Mouse (Mus musculus): Measurements from ENCODE around the gene Gm36028. TPM values are rescaled to one million over a fixed set of nuclear protein-coding genes. Genes with fewer than 3 reads are reported as not detected.

The Gm36028 gene
- polyA plus RNA-seq, 1 experiment from 2014 or later = 0.26 TPM

DNA sequence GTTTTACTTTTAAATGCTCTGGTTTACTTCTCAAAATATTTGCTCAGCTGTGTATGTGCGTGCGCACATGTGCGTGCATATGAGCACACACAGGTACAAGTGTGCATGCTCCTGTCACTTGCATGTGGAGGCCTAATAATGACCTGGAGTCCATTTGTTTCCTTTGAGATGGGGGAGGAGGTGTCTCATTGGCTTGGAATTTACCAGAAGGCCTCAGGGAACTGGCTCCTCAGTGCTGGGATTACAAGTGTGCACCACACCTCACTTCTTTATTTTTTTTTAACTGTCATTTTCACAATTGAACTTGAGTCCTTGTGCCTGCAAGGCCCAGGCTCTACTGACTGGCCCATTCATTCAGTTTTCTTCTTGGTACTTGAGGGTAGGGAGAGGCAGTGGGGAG is 16.5 kb upstream of the Gm36028 start:
- Histone ChIP-seq H3K4me2 (replicated peaks) (no peak overlapping the region), H3K36me3 (peaks cover 47% of the 10 kb centered on the region), H3K27me3 (no peaks in the 10 kb centered on the region), H3K4me3 (no peak overlapping the region), H3K9me3 (replicated peaks) (no peaks in the 10 kb centered on the region), H3K9ac (no peak overlapping the region), H3K27ac (no peak overlapping the region), H3K4me1 (peaks cover 7% of the 10 kb centered on the region)
- WGBS = 98% methylated on average over 3 of the region's 3 CpGs
- ATAC-seq (ENCODE audit: low FRiP score) = no peak

DNA sequence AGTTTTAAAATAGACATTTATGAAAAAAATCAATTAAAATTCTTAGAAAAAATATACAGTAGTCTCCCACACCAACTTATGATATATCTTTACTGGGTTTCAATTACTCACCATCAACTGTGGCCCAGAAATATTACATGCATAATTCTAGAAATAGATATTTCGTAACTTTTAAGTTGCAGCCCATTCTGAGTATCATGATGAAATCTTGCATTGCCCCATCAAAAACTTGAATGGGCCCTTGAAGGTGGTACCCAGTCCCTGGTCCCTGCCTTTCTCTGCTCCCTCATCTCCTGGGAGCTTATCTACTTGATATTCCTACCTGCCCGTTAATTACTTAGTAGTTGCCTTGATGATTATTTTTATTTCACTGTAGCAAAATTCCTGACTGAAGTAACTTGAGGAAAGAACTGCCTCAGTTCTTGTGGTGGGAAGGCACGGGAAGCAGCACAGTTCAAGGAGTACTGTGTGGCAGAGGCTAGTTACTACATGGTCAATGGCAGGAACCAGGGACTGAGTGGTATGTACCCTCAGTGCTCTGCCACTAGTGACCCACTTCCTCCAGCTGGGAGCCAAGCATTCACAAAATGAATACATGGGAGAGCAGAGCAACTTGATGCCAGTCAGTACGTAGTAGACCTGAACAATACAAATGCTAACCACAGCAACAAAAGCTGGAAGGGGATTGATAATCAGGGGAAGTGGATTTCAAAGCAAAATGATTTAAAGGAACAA is 13.7 kb upstream of the Gm36028 start:
- no peak for ATAC-seq (ENCODE audit: low FRiP score)
- Histone ChIP-seq H3K4me2 (replicated peaks) (no peak overlapping the region), H3K36me3 (peaks cover 21% of the 10 kb centered on the region), H3K9me3 (replicated peaks) (no peaks in the 10 kb centered on the region), H3K4me1 (peaks cover 26% of the 10 kb centered on the region), H3K9ac (no peak overlapping the region), H3K27ac (no peak overlapping the region), H3K27me3 (no peaks in the 10 kb centered on the region), H3K4me3 (no peak overlapping the region)
- WGBS = 85% methylated on average over 4 of the region's 4 CpGs

DNA sequence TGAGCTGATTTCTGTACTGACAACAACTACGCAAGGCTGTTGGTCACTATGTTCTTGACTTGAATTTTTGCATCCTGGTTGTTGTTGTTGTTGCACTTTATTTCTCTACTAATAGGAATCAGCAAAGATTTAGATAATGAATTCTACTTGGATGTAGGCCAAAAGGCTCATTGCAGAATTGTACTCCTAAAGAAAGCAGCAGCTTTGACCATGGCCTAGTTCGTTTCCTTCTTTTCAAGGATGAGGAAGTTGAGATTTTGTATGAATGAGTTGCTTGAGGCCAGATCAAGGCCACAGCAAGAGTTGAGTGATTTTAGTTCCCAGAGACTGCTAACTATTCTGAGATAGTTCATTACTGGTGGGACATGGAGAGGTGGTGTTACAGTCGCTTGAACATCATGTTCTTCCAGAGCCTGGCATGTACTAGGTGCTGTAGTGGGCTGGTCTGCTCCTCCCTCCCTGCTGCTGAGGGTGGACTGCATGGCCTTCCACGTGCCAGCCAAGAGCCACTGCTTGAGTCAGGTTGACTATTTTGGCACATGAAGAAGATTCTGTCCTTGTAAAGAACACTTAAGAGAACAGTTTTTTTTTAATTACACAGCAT is 10.3 kb upstream of the Gm36028 start:
- H3K4me3 ChIP-seq = no peak overlapping the region
- H3K36me3 ChIP-seq = no peaks in the 10 kb centered on the region
- no peak overlapping the region for H3K27ac ChIP-seq
- peak overlapping the region; percentile 66 for H3K4me2 ChIP-seq (replicated peaks)
- ATAC-seq (ENCODE audit: low FRiP score) = no peak
- peaks cover 28% of the 10 kb centered on the region for H3K4me1 ChIP-seq
- H3K27me3 ChIP-seq = no peaks in the 10 kb centered on the region
- 88% methylated on average over 4 of the region's 4 CpGs for WGBS
- no peak overlapping the region for H3K9ac ChIP-seq
- H3K9me3 ChIP-seq (replicated peaks) = no peaks in the 10 kb centered on the region

DNA sequence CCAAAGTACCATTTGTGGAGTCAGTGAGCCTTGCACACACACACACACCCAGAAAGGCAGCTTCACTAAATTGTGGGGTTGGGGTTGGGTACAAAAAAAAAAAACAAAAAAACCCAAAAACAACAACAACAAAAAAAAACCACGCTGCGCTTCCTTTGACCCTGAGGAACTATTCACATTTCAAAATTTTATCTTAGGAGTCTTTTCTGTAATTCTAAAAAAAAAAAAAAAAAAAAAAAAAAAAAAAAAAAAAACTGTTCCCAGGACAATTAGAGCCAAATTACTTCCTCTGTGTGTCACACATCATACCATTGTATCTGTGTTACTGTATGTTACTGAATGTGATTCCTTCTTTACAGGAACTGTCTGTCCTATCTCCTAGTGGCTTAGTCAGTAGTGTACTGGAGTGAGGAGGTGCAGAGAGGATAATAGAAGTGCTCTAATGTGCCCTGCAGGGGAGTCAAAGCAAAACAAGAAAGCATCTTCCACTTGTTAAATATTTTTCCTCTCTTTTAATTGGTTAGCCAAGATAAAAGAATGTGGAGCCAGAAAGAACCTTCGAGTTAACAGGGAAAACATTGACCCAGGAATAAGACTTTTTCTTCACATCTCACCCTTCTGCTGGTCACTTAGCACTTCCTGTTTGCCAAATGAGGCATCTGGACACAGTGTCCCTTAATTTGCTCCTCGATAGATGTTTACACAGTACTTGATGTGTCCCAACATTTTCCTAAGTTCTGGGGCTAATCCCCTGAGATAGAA is 8.7 kb upstream of the Gm36028 start:
- H3K4me2 ChIP-seq (replicated peaks) = peak overlapping the region; percentile 66
- H3K4me3 ChIP-seq = peak overlapping the region; percentile 97
- WGBS = 33% methylated on average over 4 of the region's 4 CpGs
- H3K27ac ChIP-seq = peak overlapping the region; percentile 100
- H3K4me1 ChIP-seq = peaks cover 25% of the 10 kb centered on the region
- no peaks in the 10 kb centered on the region for H3K27me3 ChIP-seq
- no peak for ATAC-seq (ENCODE audit: low FRiP score)
- no peaks in the 10 kb centered on the region for H3K9me3 ChIP-seq (replicated peaks)
- no peaks in the 10 kb centered on the region for H3K36me3 ChIP-seq
- H3K9ac ChIP-seq = peak overlapping the region; percentile 99

DNA sequence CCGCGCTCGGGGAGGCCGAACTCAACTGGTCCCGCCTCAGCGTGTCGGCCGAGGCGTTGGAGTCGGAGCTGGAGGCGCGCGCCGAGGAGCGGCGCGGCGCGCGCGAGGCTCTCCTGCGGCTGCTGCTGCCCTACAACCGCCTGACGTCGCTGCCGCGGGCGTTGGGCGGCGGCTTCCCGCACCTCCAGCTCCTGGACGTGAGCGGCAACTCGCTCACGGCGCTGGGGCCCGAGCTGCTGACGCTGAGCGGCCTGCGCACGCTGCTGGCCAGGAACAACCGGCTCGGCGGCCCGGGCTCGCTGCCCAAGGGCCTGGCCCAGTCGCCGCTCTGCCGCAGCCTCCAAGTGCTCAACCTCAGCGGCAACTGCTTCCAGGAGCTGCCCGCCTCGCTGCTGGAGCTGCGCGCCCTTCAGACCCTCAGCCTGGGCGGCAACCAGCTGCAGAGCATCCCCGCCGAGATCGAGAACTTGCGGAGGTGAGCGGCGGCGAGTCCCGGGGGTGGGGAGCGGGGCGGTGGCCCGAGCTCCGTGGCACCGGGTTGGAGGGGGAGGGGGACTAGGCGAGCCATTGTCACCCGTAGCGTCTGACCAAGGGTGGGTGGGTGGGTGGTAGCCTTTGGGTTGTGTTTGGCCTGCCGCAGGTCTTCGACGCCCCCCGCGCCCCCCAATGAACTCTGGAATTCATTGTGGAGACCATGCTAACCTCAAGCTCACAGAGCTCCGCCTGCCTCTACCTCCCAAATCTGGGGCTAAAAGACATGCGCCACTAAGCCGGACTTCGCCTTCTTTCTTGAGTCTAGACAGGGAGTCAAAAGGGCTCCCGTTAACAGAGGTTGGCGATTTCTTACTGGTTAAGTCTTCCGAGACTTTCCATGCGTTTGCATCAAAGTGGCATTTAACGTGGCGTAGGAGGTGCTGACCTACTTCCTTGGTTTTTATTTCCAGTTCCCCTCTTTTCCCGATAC is 7.8 kb upstream of the Gm36028 start:
- peak overlapping the region; percentile 100 for H3K27ac ChIP-seq
- H3K4me2 ChIP-seq (replicated peaks) = peak overlapping the region; percentile 66
- under 1% methylated on average over 72 of the region's 87 CpGs for WGBS
- peak; percentile 81 for ATAC-seq (ENCODE audit: low FRiP score)
- H3K27me3 ChIP-seq = no peaks in the 10 kb centered on the region
- H3K9me3 ChIP-seq (replicated peaks) = no peaks in the 10 kb centered on the region
- H3K9ac ChIP-seq = peak overlapping the region; percentile 99
- peaks cover 24% of the 10 kb centered on the region for H3K4me1 ChIP-seq
- H3K36me3 ChIP-seq = no peaks in the 10 kb centered on the region
- peak overlapping the region; percentile 97 for H3K4me3 ChIP-seq

DNA sequence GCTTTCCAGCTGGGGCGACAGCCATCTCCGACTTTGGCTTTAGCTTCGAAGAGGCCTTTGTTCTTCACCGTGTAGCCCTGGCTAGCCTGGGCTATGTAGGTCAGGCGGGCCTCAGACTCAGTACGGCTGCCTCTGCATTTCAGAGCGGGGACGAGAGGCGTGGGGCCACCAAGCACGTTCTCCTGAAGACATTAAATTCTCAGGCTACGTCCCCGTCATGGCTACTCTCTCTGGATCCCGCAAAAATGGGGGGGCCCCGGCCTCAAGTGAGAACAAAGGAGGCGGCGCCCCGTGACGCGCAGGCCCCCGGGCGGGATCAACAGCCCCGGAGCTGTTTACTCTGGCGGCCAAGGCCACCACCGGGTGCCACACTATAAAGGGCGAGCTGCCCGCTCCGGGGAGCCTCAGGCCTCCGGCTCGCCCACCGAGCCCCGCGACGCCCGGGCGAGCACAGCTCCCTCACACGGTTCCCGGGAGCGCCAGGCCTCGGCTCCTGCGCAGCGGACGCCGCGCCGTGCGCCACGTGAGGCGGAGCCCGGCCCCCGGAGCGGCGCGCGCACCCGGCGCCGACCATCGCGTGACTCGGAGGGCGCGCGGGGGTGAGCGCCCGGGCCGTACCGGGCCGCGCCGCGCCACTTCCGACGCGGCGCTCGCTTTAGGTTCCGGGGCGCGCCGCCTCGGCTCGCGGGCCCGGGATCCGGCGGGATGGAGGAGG is 7.0 kb upstream of the Gm36028 start, which contains the start of gene Lrrc58:
Lrrc58 (plus strand) TSS at position 599 of the 715 bp plus-strand sequence.
- Histone ChIP-seq H3K4me1 (peaks cover 24% of the 10 kb centered on the region), H3K4me2 (replicated peaks) (peak within 1 kb of the TSS; percentile 66), H3K9me3 (replicated peaks) (no peaks in the 10 kb centered on the region), H3K27ac (peak within 1 kb of the TSS; percentile 100), H3K27me3 (no peaks in the 10 kb centered on the region), H3K4me3 (peak within 1 kb of the TSS; percentile 97), H3K9ac (peak within 1 kb of the TSS; percentile 99), H3K36me3 (no peaks in the 10 kb centered on the region)
- ATAC-seq (ENCODE audit: low FRiP score) = peak; percentile 95
- under 1% methylated on average over 86 of the region's 86 CpGs for WGBS

DNA sequence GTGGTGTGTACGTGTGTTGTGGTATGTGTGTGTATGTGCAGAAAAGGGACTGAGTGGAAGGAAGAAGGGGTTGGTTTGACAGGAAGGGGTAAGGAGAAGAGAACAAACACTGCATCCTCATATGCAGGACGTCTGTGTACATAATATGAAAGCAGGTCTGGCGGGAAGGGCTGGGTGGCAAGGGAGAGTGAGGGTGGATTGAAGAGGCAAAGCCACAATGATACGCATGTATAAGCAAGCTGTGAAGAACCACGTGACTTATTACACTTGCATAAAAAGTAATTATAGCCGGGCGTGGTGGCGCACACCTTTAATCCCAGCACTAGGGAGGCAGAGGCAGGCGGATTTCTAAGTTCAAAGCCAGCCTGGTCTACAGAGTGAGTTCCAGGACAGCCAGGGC is 4.9 kb upstream of the Gm36028 start:
- ATAC-seq (ENCODE audit: low FRiP score) = no peak
- no peaks in the 10 kb centered on the region for H3K36me3 ChIP-seq
- H3K4me2 ChIP-seq (replicated peaks) = no peak overlapping the region
- peaks cover 16% of the 10 kb centered on the region for H3K4me1 ChIP-seq
- WGBS = 91% methylated on average over 9 of the region's 9 CpGs
- H3K27ac ChIP-seq = no peak overlapping the region
- no peak overlapping the region for H3K4me3 ChIP-seq
- no peaks in the 10 kb centered on the region for H3K9me3 ChIP-seq (replicated peaks)
- H3K27me3 ChIP-seq = no peaks in the 10 kb centered on the region
- H3K9ac ChIP-seq = no peak overlapping the region

DNA sequence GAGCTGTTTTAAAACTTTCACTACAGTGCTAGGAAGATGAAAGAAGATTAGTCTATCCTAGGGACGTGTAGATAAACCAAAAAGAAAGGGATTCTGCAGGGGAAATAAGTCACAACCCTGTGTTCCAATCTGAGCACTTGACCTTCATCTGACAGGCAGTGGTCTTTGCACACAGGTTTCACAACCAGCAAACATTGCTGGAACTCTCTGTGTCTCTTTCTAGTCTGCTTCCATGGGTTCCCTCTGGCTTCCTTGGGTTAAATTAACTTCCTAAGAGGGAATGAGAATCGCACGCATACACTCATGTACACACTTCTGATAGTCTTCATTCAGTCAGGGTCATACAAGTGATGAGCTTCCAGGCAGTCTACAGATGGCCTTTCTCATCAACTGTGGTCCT is 2.9 kb upstream of the Gm36028 start:
- Histone ChIP-seq H3K9me3 (replicated peaks) (no peaks in the 10 kb centered on the region), H3K27ac (no peak overlapping the region), H3K4me2 (replicated peaks) (no peak overlapping the region), H3K27me3 (no peaks in the 10 kb centered on the region), H3K36me3 (no peaks in the 10 kb centered on the region), H3K4me3 (no peak overlapping the region), H3K9ac (no peak overlapping the region), H3K4me1 (0 out of 2 replicates have a peak, but pooled peaks cover 5% of the 10 kb centered on the region)
- no peak for ATAC-seq (ENCODE audit: low FRiP score)
- WGBS = 86% methylated on average over 3 of the region's 3 CpGs

DNA sequence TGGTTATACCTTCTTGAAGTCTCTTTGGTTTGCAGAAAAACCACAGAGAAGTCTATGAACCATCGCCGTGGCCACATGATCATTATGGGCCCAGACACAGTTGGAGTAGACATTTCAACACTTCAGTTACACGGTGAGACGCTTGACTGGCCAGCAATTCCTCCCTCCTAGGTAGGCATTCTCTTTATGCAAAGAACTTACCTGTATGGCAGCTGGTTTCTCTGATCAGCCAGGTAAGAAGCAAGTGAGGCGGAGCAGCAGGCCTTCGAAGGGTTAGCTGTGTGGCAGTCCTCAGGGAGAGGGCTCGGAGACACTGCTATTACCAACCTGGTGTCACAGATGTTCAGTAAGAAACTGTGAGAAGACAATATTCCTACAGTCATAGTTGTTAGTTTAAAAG is 733 bp downstream of the Gm36028 start:
- Histone ChIP-seq H3K4me3 (no peak overlapping the region), H3K27me3 (no peaks in the 10 kb centered on the region), H3K4me2 (replicated peaks) (no peak overlapping the region), H3K9ac (no peak overlapping the region), H3K27ac (no peak overlapping the region), H3K9me3 (replicated peaks) (no peaks in the 10 kb centered on the region), H3K4me1 (no peaks in the 10 kb centered on the region), H3K36me3 (no peaks in the 10 kb centered on the region)
- ATAC-seq (ENCODE audit: low FRiP score) = no peak
- 75% methylated on average over 7 of the region's 7 CpGs for WGBS

DNA sequence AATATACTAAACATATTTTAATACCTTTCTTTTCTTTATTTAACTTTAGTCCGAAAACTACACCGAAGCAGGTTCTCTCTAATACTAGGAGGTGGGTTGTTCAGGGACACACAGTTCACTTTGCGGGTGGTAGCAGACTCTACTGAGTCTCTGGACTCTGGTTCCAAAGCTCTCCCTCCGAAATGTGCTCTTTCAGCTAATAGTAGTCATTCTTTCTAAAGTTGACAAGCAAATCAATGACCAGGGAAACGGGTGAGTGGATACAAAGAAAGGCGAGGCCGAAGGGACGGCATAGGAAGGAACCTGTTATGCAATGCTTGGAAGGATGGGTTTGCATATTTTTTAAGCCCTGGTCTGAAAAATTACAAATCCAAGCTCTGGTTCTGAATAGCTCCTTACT is 3.5 kb downstream of the Gm36028 start:
- Histone ChIP-seq H3K27ac (no peak overlapping the region), H3K27me3 (no peaks in the 10 kb centered on the region), H3K9me3 (replicated peaks) (no peaks in the 10 kb centered on the region), H3K4me2 (replicated peaks) (no peak overlapping the region), H3K4me3 (no peak overlapping the region), H3K4me1 (no peaks in the 10 kb centered on the region), H3K9ac (no peak overlapping the region), H3K36me3 (no peaks in the 10 kb centered on the region)
- 43% methylated on average over 8 of the region's 8 CpGs for WGBS
- ATAC-seq (ENCODE audit: low FRiP score) = no peak

DNA sequence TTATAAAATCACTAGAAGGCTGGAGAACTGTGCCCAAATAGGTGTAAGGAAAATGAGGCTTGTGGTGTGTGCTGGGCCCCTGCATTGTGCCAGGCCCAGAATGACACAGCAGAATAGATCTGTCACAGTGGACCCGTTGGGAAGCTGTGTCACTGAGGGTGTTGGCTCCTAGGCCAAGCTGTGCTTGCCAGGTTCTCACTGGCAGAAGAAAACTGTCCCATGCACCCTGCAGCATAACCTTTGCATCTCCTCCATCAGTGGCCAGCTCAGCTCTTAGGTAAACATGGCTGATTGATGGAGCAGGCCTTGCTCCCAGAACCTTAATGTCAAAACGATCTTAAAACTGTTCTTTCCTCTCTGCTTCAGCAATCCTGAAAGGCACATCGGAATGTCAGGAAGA is 4.6 kb downstream of the Gm36028 start:
- Histone ChIP-seq H3K9ac (no peak overlapping the region), H3K4me3 (no peak overlapping the region), H3K27ac (no peak overlapping the region), H3K4me2 (replicated peaks) (no peak overlapping the region), H3K9me3 (replicated peaks) (no peaks in the 10 kb centered on the region), H3K36me3 (no peaks in the 10 kb centered on the region), H3K27me3 (no peaks in the 10 kb centered on the region), H3K4me1 (no peaks in the 10 kb centered on the region)
- ATAC-seq (ENCODE audit: low FRiP score) = no peak
- WGBS = 72% methylated on average over 3 of the region's 3 CpGs

All from hindbrain, embryonic 12.5 days (tissue).